Mouse (Mus musculus) liver, embryonic 15.5 days (tissue): ENCODE measurements around the gene Coq9. TPM values are rescaled to one million over a fixed set of nuclear protein-coding genes. Genes with fewer than 3 reads are reported as not detected.
A peak's percentile ranks its signal among the peaks of the same experiment; 100 is the strongest.

Experiments used
- ATAC-seq: fragments of 200-750 bp; cut with Nextera tagmentation; 2 replicates; pipeline ENCODE4 v1.8.0; 2017; ENCODE audit warnings: moderate number of reproducible peaks, mild to moderate bottlenecking, moderate library complexity; ENCODE audit not compliant: insufficient read depth
- H3K27ac ChIP-seq: fragments of 300-500 bp; sonication (generic); replicated peaks from 2 replicates; pipeline ENCODE4 v1.5.1; 2015; ENCODE audit warnings: mild to moderate bottlenecking, inconsistent platforms
- H3K27me3 ChIP-seq: fragments of 300-500 bp; sonication (generic); 2 replicates; pipeline ENCODE4 v1.6.1; 2015; ENCODE audit warnings: mild to moderate bottlenecking, inconsistent platforms
- H3K36me3 ChIP-seq: fragments of 300-500 bp; sonication (generic); replicated peaks from 2 replicates; pipeline ENCODE4 v1.6.1; 2015; ENCODE audit warnings: moderate library complexity, mild to moderate bottlenecking, inconsistent platforms
- H3K4me1 ChIP-seq: fragments of 300-500 bp; sonication (generic); replicated peaks from 2 replicates; pipeline ENCODE4 v1.6.1; 2015; ENCODE audit warnings: inconsistent platforms
- H3K4me2 ChIP-seq: fragments of 300-500 bp; sonication (generic); 2 replicates; pipeline ENCODE4 v1.6.1; 2015; ENCODE audit warnings: moderate library complexity, mild to moderate bottlenecking, inconsistent platforms
- H3K4me3 ChIP-seq: fragments of 300-500 bp; sonication (generic); replicated peaks from 2 replicates; pipeline ENCODE4 v1.5.1; 2015; ENCODE audit warnings: mild to moderate bottlenecking, inconsistent platforms
- H3K9ac ChIP-seq: fragments of 300-500 bp; sonication (generic); 2 replicates; pipeline ENCODE4 v1.6.1; 2015; ENCODE audit warnings: moderate library complexity, mild to moderate bottlenecking, inconsistent platforms
- H3K9me3 ChIP-seq: fragments of 300-500 bp; sonication (generic); replicated peaks from 2 replicates; pipeline ENCODE4 v1.6.1; 2016; ENCODE audit warnings: inconsistent platforms
- WGBS: fragments of 180-500 bp; shearing (Covaris S2); methylation state at CpG from one replicate; pipeline ENCODE4 v1.1.7; 2015; ENCODE audit warnings: mixed read lengths; ENCODE audit not compliant: insufficient replicate concordance; 5-methylcytosine and 5-hydroxymethylcytosine counted together
- polyA plus RNA-seq: library from polyadenylated mRNA; unstranded; fragments of >200 nt; fragmentation: Nextera tagmentation; extraction: Ambion mirVana; gene quantifications from 2 replicates; pipeline ENCODE4 v1.2.1, GENCODE M21; 2015

Gene Coq9
- polyA plus RNA-seq, 1 experiment from 2014 or later, result 50.8 TPM

DNA sequence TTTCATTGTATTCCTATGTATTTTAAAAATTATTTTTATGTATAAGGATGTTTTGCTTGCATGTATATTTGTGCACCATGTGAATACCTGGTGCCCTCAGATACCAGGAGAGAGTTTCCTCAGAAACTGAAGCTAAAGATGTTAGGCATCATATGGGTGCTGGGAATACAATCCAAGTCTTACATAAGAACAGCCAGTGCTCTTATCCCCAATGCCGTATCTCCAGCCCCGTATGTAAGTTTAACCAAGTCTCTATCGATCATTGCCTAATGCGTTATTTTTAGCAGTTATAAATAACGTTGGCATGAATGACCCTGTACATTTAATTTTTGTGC, 18.9 kb downstream of the Coq9 start:
- Histone ChIP-seq H3K27me3 (no peaks in the 10 kb centered on the region), H3K9me3 (no peaks in the 10 kb centered on the region), H3K4me2 (peak overlapping the region; percentile 82), H3K36me3 (peaks cover 61% of the 10 kb centered on the region), H3K27ac (0 out of 2 replicates have a peak overlapping the region, but pooled peaks have one; percentile 8), H3K9ac (no peak overlapping the region), H3K4me3 (peak overlapping the region; percentile 89), H3K4me1 (peaks cover 25% of the 10 kb centered on the region)
- 29% methylated on average over 5 of the region's 5 CpGs for WGBS
- no peak for ATAC-seq

DNA sequence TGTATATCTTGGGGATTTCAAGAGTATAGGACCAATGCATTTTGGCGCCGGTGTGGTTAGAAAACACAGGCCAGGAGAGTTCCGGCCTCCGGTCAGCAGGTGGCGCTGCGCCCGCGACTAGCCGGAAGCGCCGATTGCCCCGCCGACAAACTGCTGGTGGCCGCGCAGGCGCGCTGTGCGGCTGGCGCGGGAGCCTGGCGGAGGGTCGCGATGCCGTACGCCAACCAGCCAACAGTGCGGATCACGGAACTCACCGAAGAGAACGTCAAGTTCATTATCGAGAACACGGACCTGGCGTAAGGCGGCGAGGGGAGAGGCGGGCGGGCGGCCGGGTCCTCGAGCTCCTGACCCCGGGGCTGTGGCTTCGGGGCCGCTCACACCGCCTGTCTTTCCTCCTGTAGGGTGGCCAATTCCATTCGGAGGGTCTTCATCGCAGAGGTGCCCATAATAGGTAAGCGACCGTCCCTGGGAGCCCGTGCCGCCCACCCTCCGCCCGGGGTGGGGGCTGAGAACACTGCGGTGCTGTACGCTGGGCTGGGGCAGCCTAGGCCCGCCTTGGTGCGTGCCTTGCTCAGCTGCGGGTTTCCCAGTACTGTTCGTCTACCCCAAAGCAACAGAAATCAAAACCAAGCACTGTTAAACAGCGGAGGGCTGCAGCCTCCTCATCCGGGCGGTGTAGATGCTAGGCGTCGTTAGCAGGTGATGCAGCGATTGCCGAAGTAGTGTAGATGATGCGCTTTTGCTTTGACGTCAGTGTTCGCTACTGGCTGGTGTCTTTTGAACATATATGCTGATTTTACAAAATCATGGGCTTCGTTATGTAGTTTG, 19.4 kb downstream of the Coq9 start, which contains the start of gene Polr2c:
Gene Polr2c (plus strand): TSS at position 105 of the 828 bp plus-strand sequence.
- peak; percentile 75 for ATAC-seq

DNA sequence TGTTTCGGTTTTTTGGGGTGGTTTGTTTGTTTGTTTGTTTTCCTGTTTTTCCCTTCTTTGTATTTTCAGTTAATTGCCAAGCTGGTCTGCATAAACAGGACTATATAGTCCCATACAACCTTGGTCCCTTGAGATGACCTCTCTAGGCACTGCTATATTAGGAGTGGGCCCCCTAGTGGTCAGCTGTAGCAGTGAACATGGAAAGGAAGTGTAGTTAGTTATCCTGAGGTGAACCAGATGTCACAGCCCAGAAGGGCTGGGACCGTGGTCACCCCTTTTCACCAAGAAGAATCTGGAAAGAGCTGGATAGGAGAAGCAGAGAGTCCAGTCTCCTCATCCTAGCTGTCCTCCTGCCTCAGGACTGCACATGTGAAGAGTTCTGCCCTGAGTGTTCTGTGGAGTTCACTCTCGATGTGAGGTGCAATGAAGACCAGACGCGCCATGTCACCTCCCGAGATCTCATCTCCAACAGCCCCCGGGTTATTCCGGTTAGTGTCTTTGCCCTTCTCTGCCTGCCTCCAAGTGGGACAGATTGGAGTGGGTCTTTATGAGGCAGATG, 23.3 kb downstream of the Coq9 start:
- 65% methylated on average over 8 of the region's 8 CpGs for WGBS
- ATAC-seq, result no peak
- Histone ChIP-seq H3K9me3 (no peaks in the 10 kb centered on the region), H3K36me3 (peaks cover 71% of the 10 kb centered on the region), H3K4me3 (no peak overlapping the region), H3K4me1 (peaks cover 55% of the 10 kb centered on the region), H3K27ac (no peak overlapping the region), H3K9ac (no peak overlapping the region), H3K27me3 (no peaks in the 10 kb centered on the region), H3K4me2 (no peak overlapping the region)

More for the DNA sequence above, 19.4 kb downstream of the Coq9 start, which contains the start of gene Polr2c:
- Histone ChIP-seq H3K36me3 (peaks cover 61% of the 10 kb centered on the region), H3K9ac (peak within 1 kb of the TSS; percentile 93), H3K4me1 (peaks cover 30% of the 10 kb centered on the region), H3K9me3 (no peaks in the 10 kb centered on the region), H3K27me3 (no peaks in the 10 kb centered on the region), H3K27ac (peak within 1 kb of the TSS; percentile 87), H3K4me2 (peak within 1 kb of the TSS; percentile 82), H3K4me3 (peak within 1 kb of the TSS; percentile 89)
- WGBS, result under 1% methylated on average over 68 of the region's 68 CpGs

DNA sequence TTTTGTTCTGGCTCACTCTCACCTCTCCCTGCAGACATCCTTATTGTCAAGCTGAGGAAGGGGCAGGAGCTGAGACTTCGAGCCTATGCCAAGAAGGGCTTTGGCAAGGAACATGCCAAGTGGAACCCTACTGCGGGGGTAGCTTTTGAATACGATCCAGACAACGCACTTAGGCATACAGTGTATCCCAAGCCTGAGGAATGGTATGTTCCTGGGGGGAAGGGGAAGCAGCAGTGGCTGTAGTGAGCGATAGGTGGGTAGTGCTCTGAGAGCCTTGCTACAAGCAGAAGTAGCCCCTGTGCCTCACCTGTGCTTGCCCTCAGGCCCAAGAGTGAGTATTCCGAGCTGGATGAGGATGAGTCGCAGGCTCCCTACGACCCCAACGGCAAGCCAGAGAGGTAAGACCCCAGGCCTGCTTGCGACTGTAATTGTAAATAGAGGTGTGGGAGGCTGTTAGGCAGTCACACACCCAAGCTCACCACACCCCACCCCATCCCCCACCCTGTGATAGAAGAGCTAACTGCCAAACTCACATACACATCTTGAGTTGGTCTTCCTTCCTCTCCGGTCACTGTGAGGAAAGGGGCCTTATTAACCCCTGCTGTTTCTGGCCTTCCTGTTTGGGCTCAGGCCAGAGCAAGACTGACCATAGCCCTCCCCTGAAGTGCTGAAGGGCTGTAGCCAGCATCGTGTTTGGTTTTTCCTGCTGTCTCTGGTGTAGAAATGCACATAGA, 24.5 kb downstream of the Coq9 start:
- WGBS, result 75% methylated on average over 12 of the region's 12 CpGs
- Histone ChIP-seq H3K9me3 (no peaks in the 10 kb centered on the region), H3K27ac (0 out of 2 replicates have a peak overlapping the region, but pooled peaks have one; percentile 7), H3K36me3 (peaks cover 83% of the 10 kb centered on the region), H3K4me2 (no peak overlapping the region), H3K27me3 (no peaks in the 10 kb centered on the region), H3K4me1 (peaks cover 50% of the 10 kb centered on the region), H3K9ac (no peak overlapping the region), H3K4me3 (no peak overlapping the region)
- ATAC-seq, result no peak

DNA sequence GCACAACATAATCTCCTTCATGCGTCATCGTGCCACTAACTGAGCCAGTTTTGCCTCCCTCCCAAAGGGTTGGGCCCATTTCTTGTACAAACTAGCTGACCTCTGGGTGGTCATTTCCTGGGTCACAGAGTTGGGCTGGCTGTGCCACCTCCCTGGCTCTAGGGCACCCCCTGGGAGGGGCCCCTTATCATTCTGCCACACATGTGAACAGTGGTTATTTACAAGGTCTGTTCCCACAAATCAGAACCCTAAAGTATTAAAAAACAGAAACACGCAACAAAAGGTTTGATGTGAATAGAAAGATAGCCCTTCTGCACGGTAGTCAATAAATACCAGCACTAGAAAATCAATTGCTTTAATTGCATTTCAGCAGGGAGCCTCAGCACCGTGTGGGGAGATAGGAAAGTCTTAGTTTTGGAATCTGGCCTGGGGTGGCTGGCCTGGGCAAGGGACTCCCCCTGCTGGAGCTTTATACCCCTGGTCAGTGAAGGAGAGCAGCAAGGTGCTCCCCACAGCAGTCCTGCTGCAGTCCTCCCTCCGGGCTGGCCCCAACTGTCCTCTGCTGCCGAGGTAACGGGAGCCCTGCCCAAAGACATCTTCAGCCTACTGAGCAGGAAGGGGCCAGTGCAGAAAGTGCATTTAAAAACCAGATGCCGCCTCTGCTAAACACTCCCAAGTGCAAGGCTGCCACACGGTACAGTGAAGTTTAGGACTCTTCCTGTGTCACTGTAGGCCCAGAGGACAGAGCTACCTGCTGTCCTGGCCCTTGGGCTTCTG, 26.0 kb downstream of the Coq9 start:
- H3K27me3 ChIP-seq, result peaks cover 2% of the 10 kb centered on the region; the same call in 1 of the 2 replicates
- H3K4me1 ChIP-seq, result peaks cover 40% of the 10 kb centered on the region
- no peak overlapping the region for H3K4me3 ChIP-seq
- no peaks in the 10 kb centered on the region for H3K9me3 ChIP-seq
- 61% methylated on average over 10 of the region's 10 CpGs for WGBS
- peaks cover 96% of the 10 kb centered on the region for H3K36me3 ChIP-seq
- H3K9ac ChIP-seq, result no peak overlapping the region
- ATAC-seq, result no peak
- H3K4me2 ChIP-seq, result no peak overlapping the region
- peak overlapping the region; percentile 35; the same call in 1 of the 2 replicates for H3K27ac ChIP-seq

DNA sequence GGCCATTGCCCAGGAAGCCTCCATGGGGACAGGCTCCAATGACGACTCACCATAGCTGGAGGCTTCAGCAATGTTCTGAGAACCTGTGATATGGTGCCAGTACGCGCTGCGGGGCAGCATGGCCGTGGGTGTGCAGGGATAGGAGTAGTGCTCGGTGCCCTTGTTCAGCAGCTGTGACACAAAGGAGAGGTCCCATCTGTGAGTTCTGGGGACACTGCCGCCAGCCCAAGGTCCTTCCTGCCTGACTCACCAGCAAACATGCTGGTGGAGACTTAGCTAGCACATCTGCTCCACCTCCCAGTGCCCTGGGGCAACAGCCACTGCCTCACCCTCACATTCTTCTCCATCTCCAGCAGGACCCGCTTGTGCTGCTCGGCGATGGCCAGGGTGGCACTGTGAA, 27.2 kb downstream of the Coq9 start:
- Histone ChIP-seq H3K4me2 (no peak overlapping the region), H3K27ac (no peak overlapping the region), H3K27me3 (peaks cover 14% of the 10 kb centered on the region), H3K4me1 (peaks cover 46% of the 10 kb centered on the region), H3K4me3 (no peak overlapping the region), H3K9me3 (no peaks in the 10 kb centered on the region), H3K9ac (no peak overlapping the region), H3K36me3 (peaks cover 97% of the 10 kb centered on the region)
- WGBS, result 84% methylated on average over 10 of the region's 10 CpGs
- ATAC-seq, result no peak

DNA sequence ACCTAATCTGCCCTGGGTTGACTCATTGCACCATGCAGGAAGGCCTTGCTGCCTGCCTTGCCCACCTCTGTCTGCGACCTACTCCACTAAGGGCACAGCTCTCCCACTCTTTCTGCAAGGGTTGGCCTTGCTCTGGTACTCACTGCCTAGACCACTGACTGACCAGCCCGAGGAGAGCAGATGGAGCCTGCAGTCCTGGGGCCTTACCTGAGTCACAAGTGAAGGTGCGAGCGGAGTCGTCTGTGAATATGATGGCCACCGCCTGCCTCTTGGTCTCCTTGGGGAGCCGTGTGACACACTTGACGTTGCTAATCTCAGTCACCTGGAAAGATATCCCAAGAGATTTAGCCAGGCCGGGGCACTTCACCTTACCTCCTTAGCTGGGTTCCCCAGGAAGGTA, 28.8 kb downstream of the Coq9 start:
- Histone ChIP-seq H3K4me1 (peaks cover 61% of the 10 kb centered on the region), H3K9me3 (no peaks in the 10 kb centered on the region), H3K4me3 (no peak overlapping the region), H3K27ac (no peak overlapping the region), H3K9ac (no peak overlapping the region), H3K27me3 (peaks cover 31% of the 10 kb centered on the region), H3K36me3 (peaks cover 89% of the 10 kb centered on the region), H3K4me2 (no peak overlapping the region)
- WGBS, result 80% methylated on average over 9 of the region's 9 CpGs
- ATAC-seq, result no peak

DNA sequence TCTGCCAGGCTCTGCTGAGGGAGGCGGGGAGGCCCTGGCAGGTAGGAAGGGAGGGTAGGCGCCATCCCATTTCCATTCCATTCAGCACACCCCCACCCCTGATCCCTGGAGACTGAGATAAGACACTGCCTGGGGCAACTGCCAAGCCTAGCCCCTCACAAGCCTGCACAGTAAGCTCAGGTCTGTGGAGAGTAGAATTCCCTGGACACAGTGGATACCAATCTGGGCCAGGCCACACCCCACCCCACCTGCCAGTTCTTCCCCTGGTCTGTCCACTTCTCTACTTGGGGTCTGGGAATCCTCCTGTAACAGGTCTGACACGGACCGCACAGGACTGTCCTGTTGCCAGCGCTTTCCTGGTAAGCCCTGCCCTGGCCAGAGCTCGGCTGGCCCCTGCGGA, 31.0 kb downstream of the Coq9 start:
- Histone ChIP-seq H3K9ac (no peak overlapping the region), H3K36me3 (peaks cover 72% of the 10 kb centered on the region), H3K4me3 (no peak overlapping the region), H3K4me1 (peaks cover 61% of the 10 kb centered on the region), H3K27me3 (peaks cover 51% of the 10 kb centered on the region), H3K9me3 (no peaks in the 10 kb centered on the region), H3K27ac (no peak overlapping the region), H3K4me2 (no peak overlapping the region)
- WGBS, result 65% methylated on average over 7 of the region's 7 CpGs
- ATAC-seq, result no peak

DNA sequence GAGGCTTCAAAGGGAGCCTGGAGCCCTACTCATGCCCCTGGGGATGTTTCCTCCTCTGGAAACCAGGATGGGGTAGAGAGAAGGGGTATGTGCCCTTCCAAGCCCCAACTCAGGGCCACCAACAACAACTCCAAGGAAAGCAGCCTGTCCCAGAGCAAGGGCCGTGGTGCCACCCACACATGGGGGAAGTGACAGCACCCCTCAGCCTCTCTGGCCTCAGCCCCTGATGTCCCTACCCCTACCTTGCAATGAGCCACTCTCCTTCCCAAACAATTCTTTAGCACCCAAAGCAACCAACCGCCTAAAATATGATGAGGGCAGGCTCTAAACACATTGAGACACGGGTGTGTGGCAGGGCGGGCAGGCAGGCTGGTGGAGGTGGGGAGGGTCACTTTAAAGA, 31.9 kb downstream of the Coq9 start:
- Histone ChIP-seq H3K4me2 (no peak overlapping the region), H3K36me3 (peaks cover 64% of the 10 kb centered on the region), H3K27me3 (peaks cover 59% of the 10 kb centered on the region), H3K27ac (no peak overlapping the region), H3K4me1 (peaks cover 61% of the 10 kb centered on the region), H3K4me3 (no peak overlapping the region), H3K9ac (no peak overlapping the region), H3K9me3 (no peaks in the 10 kb centered on the region)
- ATAC-seq, result no peak
- WGBS, result 54% methylated on average over 4 of the region's 4 CpGs

DNA sequence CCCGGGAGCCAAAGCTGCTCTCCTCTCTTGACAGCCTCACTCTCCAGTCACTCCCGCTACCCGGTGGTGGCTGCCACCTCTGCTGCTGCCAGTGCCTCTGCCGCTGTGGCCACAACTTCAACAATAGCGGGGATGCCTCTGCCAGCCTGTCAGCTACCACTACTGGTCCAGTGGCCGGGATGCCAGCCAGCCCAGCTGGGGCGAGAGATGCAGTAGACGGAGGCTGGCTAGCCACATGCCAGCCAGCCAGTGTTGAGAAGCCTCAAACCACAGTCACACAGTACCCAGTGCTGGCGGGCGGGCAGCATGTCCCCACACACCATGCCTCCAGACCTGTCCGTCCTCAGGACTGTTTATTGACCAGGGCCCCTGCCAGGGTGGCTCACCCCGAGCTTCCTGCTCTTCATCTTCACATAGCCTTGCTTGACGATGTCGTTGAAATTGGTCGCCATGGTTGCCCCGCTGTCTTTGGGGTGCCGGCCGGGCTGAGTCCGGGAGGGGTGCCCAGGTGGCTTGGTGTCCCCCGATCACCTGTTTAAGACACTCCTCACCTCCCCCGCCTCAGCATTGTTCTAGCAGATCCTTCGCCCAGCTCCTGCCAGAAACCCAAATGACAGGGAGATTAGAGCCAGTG, 32.5 kb downstream of the Coq9 start:
- H3K9me3 ChIP-seq, result no peaks in the 10 kb centered on the region
- H3K4me3 ChIP-seq, result peak overlapping the region; percentile 36
- H3K27me3 ChIP-seq, result peaks cover 65% of the 10 kb centered on the region
- 10% methylated on average over 22 of the region's 22 CpGs for WGBS
- H3K9ac ChIP-seq, result 0 out of 2 replicates have a peak overlapping the region, but pooled peaks have one; percentile 13
- no peak overlapping the region for H3K27ac ChIP-seq
- H3K36me3 ChIP-seq, result peaks cover 58% of the 10 kb centered on the region
- H3K4me2 ChIP-seq, result peak overlapping the region; percentile 58
- no peak for ATAC-seq
- peaks cover 67% of the 10 kb centered on the region for H3K4me1 ChIP-seq
